Mouse (Mus musculus): Measurements from ENCODE around the gene Bnc2. TPM values are rescaled to one million over a fixed set of nuclear protein-coding genes. Genes with fewer than 3 reads are reported as not detected.
A peak's percentile ranks its signal among the peaks of the same experiment; 100 is the strongest.

Bnc2 gene
- polyA plus RNA-seq, 1 experiment from 2014 or later, result 11.0 TPM

GRCm38 (mm10) chr4:84359996-84360395 lies 315.1 kb downstream of the Bnc2 start:
- Histone ChIP-seq H3K9ac (no peak overlapping the region), H3K27me3 (no peaks in the 10 kb centered on the region), H3K4me3 (no peak overlapping the region), H3K4me2 (no peak overlapping the region), H3K27ac (no peak overlapping the region), H3K9me3 (no peaks in the 10 kb centered on the region), H3K4me1 (replicated peaks) (peaks cover 21% of the 10 kb centered on the region), H3K36me3 (no peaks in the 10 kb centered on the region)
- ATAC-seq (ENCODE audit: low FRiP score), result no peak
- WGBS, result 91% methylated on average over 2 of the region's 2 CpGs

DNA sequence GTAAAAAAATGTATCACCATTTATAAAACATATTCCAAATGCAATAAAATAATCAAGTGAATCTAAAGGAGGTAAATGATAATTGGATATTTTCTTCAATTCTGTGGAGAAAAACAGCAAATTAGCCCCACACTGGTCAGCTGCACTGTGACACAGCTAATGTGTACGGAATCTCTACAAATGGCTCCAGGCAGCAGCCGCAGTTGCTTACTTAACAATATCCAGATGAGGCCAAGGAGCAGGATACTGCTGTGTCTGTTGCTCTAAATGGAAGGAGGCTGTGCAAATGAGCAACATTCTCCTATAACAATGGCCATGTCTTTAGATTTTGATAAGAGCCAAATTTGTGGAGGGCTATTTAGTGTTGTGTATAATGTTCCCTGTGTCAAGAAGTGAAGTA lies 316.9 kb downstream of the Bnc2 start:
- Histone ChIP-seq H3K4me2 (no peak overlapping the region), H3K9ac (no peak overlapping the region), H3K27me3 (no peaks in the 10 kb centered on the region), H3K36me3 (no peaks in the 10 kb centered on the region), H3K4me1 (replicated peaks) (peaks cover 21% of the 10 kb centered on the region), H3K27ac (no peak overlapping the region), H3K4me3 (no peak overlapping the region), H3K9me3 (no peaks in the 10 kb centered on the region)
- ATAC-seq (ENCODE audit: low FRiP score), result no peak
- WGBS, result 28% methylated on average over 2 of the region's 2 CpGs

DNA sequence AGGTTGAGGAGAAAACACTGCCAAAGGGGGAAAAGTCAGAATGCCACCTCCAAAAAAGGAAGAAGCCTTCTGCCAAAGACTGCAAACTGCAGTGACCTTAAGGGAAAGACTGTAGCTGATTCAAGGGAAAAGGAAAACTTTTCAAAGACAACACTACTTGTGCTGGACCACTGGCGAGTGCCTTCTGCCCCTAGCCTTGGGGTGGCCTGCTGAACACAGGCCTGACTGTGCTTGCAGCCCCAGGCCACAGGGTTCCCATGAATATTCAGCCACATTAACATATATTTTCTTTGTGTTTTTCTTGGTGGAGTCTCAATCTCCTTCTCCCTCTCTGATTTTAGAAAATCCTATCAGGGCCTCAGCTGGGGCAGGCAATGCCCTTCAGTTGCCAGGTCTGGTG lies 317.7 kb downstream of the Bnc2 start:
- WGBS, result 9% methylated on average over 1 of the region's 1 CpGs
- Histone ChIP-seq H3K4me1 (replicated peaks) (peaks cover 21% of the 10 kb centered on the region), H3K9me3 (no peaks in the 10 kb centered on the region), H3K27me3 (no peaks in the 10 kb centered on the region), H3K4me3 (no peak overlapping the region), H3K36me3 (no peaks in the 10 kb centered on the region), H3K27ac (no peak overlapping the region), H3K4me2 (no peak overlapping the region), H3K9ac (no peak overlapping the region)
- no peak for ATAC-seq (ENCODE audit: low FRiP score)

GRCm38 (mm10) chr4:84356468-84357153 lies 318.5 kb downstream of the Bnc2 start:
- Histone ChIP-seq H3K4me3 (no peak overlapping the region), H3K9ac (no peak overlapping the region), H3K4me1 (replicated peaks) (peaks cover 17% of the 10 kb centered on the region), H3K4me2 (0 out of 2 replicates have a peak overlapping the region, but pooled peaks have one; percentile 21), H3K36me3 (no peaks in the 10 kb centered on the region), H3K27me3 (no peaks in the 10 kb centered on the region), H3K27ac (peak overlapping the region; percentile 40; the same call in 1 of the 2 replicates), H3K9me3 (no peaks in the 10 kb centered on the region)
- ATAC-seq (ENCODE audit: low FRiP score), result 0 out of 2 replicates have a peak, but pooled peaks have one; percentile 52
- 15% methylated on average over 8 of the region's 8 CpGs for whole genome bisulfite sequencing

GRCm38 (mm10) chr4:84352656-84353055 lies 322.4 kb downstream of the Bnc2 start:
- H3K27ac ChIP-seq, result no peak overlapping the region
- 38% methylated on average over 2 of the region's 2 CpGs for WGBS
- H3K36me3 ChIP-seq, result no peaks in the 10 kb centered on the region
- no peak overlapping the region for H3K4me3 ChIP-seq
- peaks cover 13% of the 10 kb centered on the region for H3K4me1 ChIP-seq (replicated peaks)
- ATAC-seq (ENCODE audit: low FRiP score), result no peak
- H3K9me3 ChIP-seq, result no peaks in the 10 kb centered on the region
- no peak overlapping the region for H3K4me2 ChIP-seq
- no peak overlapping the region for H3K9ac ChIP-seq
- no peaks in the 10 kb centered on the region for H3K27me3 ChIP-seq

DNA sequence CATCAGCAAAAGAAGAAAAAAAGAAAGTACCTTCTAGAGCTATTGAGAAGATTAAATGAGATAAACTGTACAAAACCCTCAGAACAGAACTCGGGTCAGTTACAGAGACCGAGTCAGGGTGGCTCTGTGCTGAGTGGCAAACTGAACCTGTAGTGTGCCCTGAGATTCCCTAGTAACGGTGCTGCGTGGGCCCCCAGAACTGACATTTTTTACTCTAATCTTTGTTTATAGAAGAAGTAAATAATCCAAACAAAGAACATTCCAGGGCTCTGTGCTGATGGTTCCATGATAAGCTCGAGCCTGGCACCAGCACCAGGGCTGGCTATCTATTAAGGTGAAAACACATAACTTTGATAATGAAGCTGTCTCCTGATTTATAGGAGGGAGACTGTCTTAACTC lies 325.5 kb downstream of the Bnc2 start:
- WGBS, result 64% methylated on average over 5 of the region's 5 CpGs
- Histone ChIP-seq H3K4me3 (no peak overlapping the region), H3K9me3 (no peaks in the 10 kb centered on the region), H3K36me3 (no peaks in the 10 kb centered on the region), H3K9ac (no peak overlapping the region), H3K27me3 (no peaks in the 10 kb centered on the region), H3K4me2 (no peak overlapping the region), H3K27ac (no peak overlapping the region), H3K4me1 (replicated peaks) (no peaks in the 10 kb centered on the region)
- no peak for ATAC-seq (ENCODE audit: low FRiP score)

GRCm38 (mm10) chr4:84339172-84339571 lies 335.9 kb downstream of the Bnc2 start:
- no peak overlapping the region for H3K4me3 ChIP-seq
- ATAC-seq (ENCODE audit: low FRiP score), result no peak
- no peak overlapping the region for H3K9ac ChIP-seq
- H3K9me3 ChIP-seq, result no peaks in the 10 kb centered on the region
- 56% methylated on average over 4 of the region's 4 CpGs for WGBS
- H3K27ac ChIP-seq, result no peak overlapping the region
- no peak overlapping the region for H3K4me2 ChIP-seq
- H3K27me3 ChIP-seq, result no peaks in the 10 kb centered on the region
- no peaks in the 10 kb centered on the region for H3K36me3 ChIP-seq
- no peaks in the 10 kb centered on the region for H3K4me1 ChIP-seq (replicated peaks)

DNA sequence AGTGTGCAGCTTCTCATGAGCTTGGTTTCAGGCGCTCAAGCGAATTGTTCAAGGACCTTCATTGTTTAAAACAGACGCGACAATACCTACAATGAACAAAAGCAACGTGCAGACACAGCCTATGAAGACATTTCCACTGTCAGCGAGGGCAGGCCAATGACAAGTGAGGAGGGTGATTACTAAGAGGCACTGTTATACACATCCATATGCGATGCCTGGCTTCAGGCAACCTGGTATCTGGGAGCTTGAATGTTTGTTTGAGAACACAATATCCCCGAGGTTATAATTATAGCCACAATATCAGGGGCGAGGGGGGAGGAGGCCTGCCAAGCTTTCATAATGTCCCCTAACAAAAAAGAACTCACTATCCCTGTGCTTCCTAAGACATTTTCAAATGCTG lies 343.1 kb downstream of the Bnc2 start:
- 43% methylated on average over 9 of the region's 9 CpGs for WGBS
- Histone ChIP-seq H3K9me3 (no peaks in the 10 kb centered on the region), H3K4me2 (no peak overlapping the region), H3K9ac (no peak overlapping the region), H3K4me3 (no peak overlapping the region), H3K36me3 (no peaks in the 10 kb centered on the region), H3K27me3 (no peaks in the 10 kb centered on the region), H3K4me1 (replicated peaks) (0 out of 2 replicates have a peak, but pooled peaks cover 6% of the 10 kb centered on the region), H3K27ac (no peak overlapping the region)
- no peak for ATAC-seq (ENCODE audit: low FRiP score)

DNA sequence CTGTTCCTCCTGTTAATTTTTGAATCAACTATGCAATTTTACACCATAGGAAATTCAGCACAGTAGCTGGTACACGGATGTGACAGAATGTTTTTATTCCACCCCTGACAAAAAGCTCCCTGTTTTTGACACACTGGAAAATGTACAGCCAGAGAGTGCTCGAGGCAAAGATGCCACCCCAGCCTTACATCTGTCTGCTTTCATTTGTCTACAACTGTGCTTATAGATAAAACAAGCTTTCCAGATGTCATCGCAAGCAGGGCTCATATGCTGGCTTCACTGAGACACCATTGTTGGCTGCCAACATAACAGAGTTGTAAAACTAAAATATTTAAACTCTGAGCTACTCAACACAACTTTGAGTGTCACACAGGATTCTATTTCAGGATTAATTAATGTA lies 343.6 kb downstream of the Bnc2 start:
- WGBS, result 63% methylated on average over 3 of the region's 3 CpGs
- Histone ChIP-seq H3K9me3 (no peaks in the 10 kb centered on the region), H3K4me1 (replicated peaks) (0 out of 2 replicates have a peak, but pooled peaks cover 6% of the 10 kb centered on the region), H3K36me3 (no peaks in the 10 kb centered on the region), H3K4me2 (no peak overlapping the region), H3K9ac (no peak overlapping the region), H3K27ac (no peak overlapping the region), H3K27me3 (no peaks in the 10 kb centered on the region), H3K4me3 (no peak overlapping the region)
- ATAC-seq (ENCODE audit: low FRiP score), result no peak

GRCm38 (mm10) chr4:84330509-84330908 lies 344.6 kb downstream of the Bnc2 start:
- Histone ChIP-seq H3K27ac (no peak overlapping the region), H3K4me3 (no peak overlapping the region), H3K4me1 (replicated peaks) (0 out of 2 replicates have a peak, but pooled peaks cover 6% of the 10 kb centered on the region), H3K36me3 (no peaks in the 10 kb centered on the region), H3K9ac (no peak overlapping the region), H3K9me3 (no peaks in the 10 kb centered on the region), H3K27me3 (no peaks in the 10 kb centered on the region), H3K4me2 (no peak overlapping the region)
- WGBS, result 83% methylated on average over 4 of the region's 4 CpGs
- ATAC-seq (ENCODE audit: low FRiP score), result no peak

GRCm38 (mm10) chr4:84329651-84330050 lies 345.4 kb downstream of the Bnc2 start:
- no peak for ATAC-seq (ENCODE audit: low FRiP score)
- Histone ChIP-seq H3K4me1 (replicated peaks) (0 out of 2 replicates have a peak, but pooled peaks cover 6% of the 10 kb centered on the region), H3K4me3 (no peak overlapping the region), H3K4me2 (no peak overlapping the region), H3K27me3 (no peaks in the 10 kb centered on the region), H3K27ac (no peak overlapping the region), H3K9me3 (no peaks in the 10 kb centered on the region), H3K36me3 (no peaks in the 10 kb centered on the region), H3K9ac (no peak overlapping the region)
- 76% methylated on average over 5 of the region's 5 CpGs for whole genome bisulfite sequencing

DNA sequence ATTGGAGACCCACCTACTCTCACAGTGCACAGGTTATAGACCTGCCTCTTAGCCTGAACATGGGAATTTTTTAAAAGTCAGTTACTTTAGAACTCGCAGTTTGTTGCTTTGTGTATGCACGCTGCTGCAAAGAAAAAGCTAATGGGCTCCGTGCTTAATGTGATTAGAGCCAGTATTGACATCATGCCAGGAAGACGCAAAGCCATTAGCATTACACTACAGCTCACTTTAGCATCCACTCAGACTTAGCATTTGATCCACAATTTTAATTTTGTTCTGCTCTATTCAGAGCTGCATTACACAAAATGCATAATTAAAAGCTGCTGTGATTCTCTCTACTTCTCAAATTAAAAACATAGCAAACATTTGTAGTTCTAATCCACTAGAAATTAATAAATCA lies 350.7 kb downstream of the Bnc2 start:
- Histone ChIP-seq H3K9ac (no peak overlapping the region), H3K27ac (no peak overlapping the region), H3K4me1 (replicated peaks) (no peaks in the 10 kb centered on the region), H3K4me2 (no peak overlapping the region), H3K27me3 (no peaks in the 10 kb centered on the region), H3K4me3 (no peak overlapping the region), H3K36me3 (no peaks in the 10 kb centered on the region), H3K9me3 (no peaks in the 10 kb centered on the region)
- 32% methylated on average over 4 of the region's 4 CpGs for WGBS
- ATAC-seq (ENCODE audit: low FRiP score), result peak; percentile 32; the same call in 1 of the 2 replicates

- Histone ChIP-seq H3K4me2 (no peak overlapping the region), H3K9me3 (no peaks in the 10 kb centered on the region), H3K9ac (no peak overlapping the region), H3K27ac (no peak overlapping the region), H3K36me3 (no peaks in the 10 kb centered on the region), H3K27me3 (no peaks in the 10 kb centered on the region), H3K4me1 (replicated peaks) (0 out of 2 replicates have a peak, but pooled peaks cover 7% of the 10 kb centered on the region), H3K4me3 (no peak overlapping the region)
- 75% methylated on average over 2 of the region's 2 CpGs for WGBS
- ATAC-seq (ENCODE audit: low FRiP score), result no peak
Measured at GRCm38 (mm10) chr4:84321598-84321997, 353.5 kb downstream of the Bnc2 start.

All from hindbrain, embryonic 13.5 days (tissue).